Mouse (Mus musculus): ENCODE measurements around the gene Kcnab3. TPM values are rescaled to one million over a fixed set of nuclear protein-coding genes. Genes with fewer than 3 reads are reported as not detected.
"Not testable (repeated sequence)": the region's sequence is repeated elsewhere in the genome, so short reads cannot be mapped to it uniquely, and the experiment has no call there.

The Kcnab3 gene
- polyA plus RNA-seq, 1 experiment: 0.43 TPM

DNA sequence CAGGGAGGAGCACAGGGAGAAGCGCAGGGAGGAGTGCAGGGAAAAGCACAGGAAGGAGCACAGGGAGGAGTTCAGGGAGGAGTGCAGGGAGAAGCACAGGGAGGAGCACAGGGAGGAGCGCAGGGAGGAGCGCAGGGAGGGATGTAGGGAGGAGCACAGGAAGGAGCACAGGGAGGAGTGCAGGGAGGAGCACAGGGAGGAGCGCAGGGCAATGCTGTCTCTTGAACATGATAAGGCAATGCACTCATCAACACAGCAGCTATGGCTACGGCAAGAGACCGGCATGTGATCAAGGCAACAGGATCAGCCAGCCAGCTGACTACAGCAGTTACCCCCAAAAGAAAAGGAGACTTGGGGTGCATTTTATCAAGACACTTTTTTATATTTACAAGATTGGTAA is 9.7 kb upstream of the Kcnab3 start:
- H3K4me3 ChIP-seq (ENCODE audit: insufficient read depth, low read length): no peak overlapping the region
- TF ChIP-seq CTCF (IDR thresholded peaks at IDR 0.05; ENCODE audit: low read depth, low read length) (no peak), POLR2A (IDR thresholded peaks at IDR 0.05; ENCODE audit: borderline replicate concordance, low read depth, low read length) (no peak)
- H3K4me1 ChIP-seq (ENCODE audit: control insufficient read depth, insufficient read depth, low read length): no peaks in the 10 kb centered on the region
- H3K27ac ChIP-seq (ENCODE audit: insufficient read depth, low read depth, low read length): no peak overlapping the region

DNA sequence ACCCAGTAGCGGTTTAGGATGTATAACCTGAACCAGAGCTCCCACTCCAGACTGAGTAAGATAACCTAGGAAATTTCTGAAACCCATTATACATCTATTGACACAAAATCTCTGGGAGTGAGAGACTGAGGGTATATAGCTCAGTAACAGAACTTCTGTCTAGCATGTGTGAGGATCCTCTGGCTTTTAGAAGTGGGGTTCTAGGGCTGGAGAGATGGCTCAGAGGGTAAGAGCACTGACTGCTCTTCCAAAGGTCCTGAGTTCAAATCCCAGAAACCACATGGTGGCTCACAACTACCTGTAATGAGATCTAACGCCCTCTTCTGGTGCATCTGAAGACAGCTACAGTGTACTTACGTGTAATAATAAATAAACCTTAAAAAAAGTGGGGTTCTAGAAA is 8.1 kb upstream of the Kcnab3 start:
- H3K4me1 ChIP-seq (ENCODE audit: control insufficient read depth, insufficient read depth, low read length): not testable (repeated sequence)

DNA sequence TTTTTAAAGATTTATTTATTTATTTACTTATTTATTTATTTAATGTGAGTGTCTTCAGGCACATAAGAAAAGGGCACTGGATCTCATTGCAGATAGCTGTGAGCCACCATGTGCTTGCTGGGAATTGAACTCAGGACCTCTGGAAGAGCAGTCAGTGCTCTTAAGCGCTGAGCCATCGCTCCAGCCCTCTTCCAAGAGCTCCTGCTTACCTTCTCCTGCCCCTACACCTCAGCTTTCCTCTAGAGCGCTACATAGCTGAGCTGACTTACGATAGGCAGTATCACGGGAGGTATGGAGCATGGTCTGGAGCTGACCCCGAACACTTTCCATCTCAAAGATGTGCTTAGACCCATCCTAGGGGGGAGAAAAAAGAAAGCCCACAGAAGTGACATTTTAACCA is 4.5 kb upstream of the Kcnab3 start:
- Histone ChIP-seq H3K4me1 (ENCODE audit: control insufficient read depth, insufficient read depth, low read length) (peaks cover 14% of the 10 kb centered on the region), H3K27ac (ENCODE audit: insufficient read depth, low read depth, low read length) (no peak overlapping the region), H3K4me3 (ENCODE audit: insufficient read depth, low read length) (no peak overlapping the region)
- TF ChIP-seq POLR2A (IDR thresholded peaks at IDR 0.05; ENCODE audit: borderline replicate concordance, low read depth, low read length) (no peak), CTCF (IDR thresholded peaks at IDR 0.05; ENCODE audit: low read depth, low read length) (no peak)

More for the DNA sequence above, 8.1 kb upstream of the Kcnab3 start:
- H3K27ac ChIP-seq (ENCODE audit: insufficient read depth, low read depth, low read length); H3K4me3 ChIP-seq (ENCODE audit: insufficient read depth, low read length): not testable (repeated sequence)

DNA sequence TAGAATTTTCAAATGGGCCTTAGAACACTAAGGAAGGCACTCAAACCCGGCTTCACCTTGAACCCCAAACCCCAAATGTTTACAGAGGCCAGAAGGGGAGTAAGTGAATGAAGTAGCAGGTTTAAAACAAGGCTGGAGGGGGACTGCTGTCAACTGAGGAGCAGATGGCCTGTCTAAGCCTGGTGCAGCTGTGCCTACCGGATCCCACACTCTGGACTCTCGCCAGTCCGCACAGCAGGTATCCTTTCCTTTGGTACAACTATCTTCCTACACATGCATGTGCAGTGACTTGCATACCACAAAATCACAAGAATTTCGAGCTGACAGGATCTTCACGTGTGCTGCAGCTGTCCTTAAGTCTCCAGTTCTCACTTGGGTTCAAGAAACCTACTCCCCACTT is 4.0 kb upstream of the Kcnab3 start:
- H3K4me1 ChIP-seq (ENCODE audit: control insufficient read depth, insufficient read depth, low read length): peaks cover 14% of the 10 kb centered on the region
- H3K4me3 ChIP-seq (ENCODE audit: insufficient read depth, low read length): no peak overlapping the region
- TF ChIP-seq POLR2A (IDR thresholded peaks at IDR 0.05; ENCODE audit: borderline replicate concordance, low read depth, low read length) (no peak), CTCF (IDR thresholded peaks at IDR 0.05; ENCODE audit: low read depth, low read length) (no peak)
- H3K27ac ChIP-seq (ENCODE audit: insufficient read depth, low read depth, low read length): no peak overlapping the region

DNA sequence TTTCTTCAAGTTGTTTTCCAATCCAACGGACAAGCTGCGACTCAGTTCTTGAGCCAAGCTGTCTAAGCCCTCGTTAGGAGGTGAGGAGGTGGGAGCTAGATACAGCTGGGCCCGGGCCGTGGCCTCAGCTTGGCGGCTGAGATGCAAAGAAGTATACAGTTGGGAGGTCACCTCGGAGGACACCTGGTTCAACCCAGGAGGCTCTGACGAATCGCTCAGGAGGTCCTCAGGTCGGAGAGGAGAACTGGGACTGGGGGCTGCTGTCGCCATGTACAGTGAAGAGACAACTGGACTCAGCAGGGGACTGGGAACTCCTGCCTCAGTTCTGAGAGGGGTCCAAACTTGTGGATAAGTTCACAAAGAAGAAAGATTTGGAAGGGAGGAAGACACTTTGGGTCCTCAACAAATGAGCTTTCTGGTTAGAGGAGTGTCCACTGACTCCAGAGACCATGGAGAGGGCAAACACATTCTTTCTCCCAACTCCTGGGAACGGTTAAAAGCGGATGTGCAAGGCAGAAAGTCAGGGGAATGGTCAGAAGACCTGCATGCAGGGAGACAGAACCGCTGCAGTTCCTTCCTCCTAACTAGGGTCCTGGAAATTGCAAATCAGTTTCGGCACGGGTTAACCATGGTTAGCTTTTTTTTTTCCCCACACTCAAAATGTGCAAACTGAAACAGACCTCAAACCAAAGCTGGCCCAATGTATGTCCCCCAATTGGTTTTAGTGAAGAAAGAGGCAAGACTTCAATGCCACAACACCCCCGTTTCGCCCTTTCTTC is 3.2 kb upstream of the Kcnab3 start:
- TF ChIP-seq POLR2A (IDR thresholded peaks at IDR 0.05; ENCODE audit: borderline replicate concordance, low read depth, low read length) (no peak), CTCF (IDR thresholded peaks at IDR 0.05; ENCODE audit: low read depth, low read length) (no peak)
- H3K27ac ChIP-seq (ENCODE audit: insufficient read depth, low read depth, low read length): peak overlapping the region; percentile 64
- H3K4me3 ChIP-seq (ENCODE audit: insufficient read depth, low read length): peak overlapping the region; percentile 68
- peaks cover 14% of the 10 kb centered on the region for H3K4me1 ChIP-seq (ENCODE audit: control insufficient read depth, insufficient read depth, low read length)

DNA sequence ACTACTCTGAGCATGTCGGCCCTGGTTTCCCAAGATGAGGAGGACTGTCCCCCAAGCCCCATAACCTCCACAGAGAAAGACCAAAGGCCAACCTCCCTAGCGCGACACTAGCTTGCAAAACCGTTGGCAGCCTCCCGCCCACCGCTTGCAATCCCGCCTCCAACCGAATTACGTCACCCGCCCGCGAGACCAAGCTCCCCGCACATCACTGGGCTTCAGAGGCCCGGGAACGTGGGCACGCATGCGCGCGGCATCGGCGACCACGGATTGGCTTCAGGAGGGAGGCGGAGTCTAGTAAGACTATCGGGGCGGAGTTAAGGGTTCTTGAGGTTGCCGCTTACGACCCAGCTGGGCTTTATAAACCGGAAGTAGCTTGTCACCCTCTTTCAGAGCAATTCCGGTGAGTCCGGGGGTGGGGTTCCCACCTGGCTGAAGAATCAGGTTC is 2.4 kb upstream of the Kcnab3 start, which contains the start of the genes Cntrob and Trappc1:
Gene Cntrob, minus strand, starts transcription at position 109 of the 445 bp plus-strand sequence.
Gene Trappc1, plus strand, starts transcription at position 314 of the 445 bp plus-strand sequence.
- Histone ChIP-seq H3K27ac (ENCODE audit: insufficient read depth, low read depth, low read length) (peak within 1 kb of the TSS; percentile 64), H3K4me3 (ENCODE audit: insufficient read depth, low read length) (peak within 1 kb of the TSS; percentile 68), H3K4me1 (ENCODE audit: control insufficient read depth, insufficient read depth, low read length) (peaks cover 14% of the 10 kb centered on the region)
- TF ChIP-seq CTCF (IDR thresholded peaks at IDR 0.05; ENCODE audit: low read depth, low read length) (no peak), POLR2A (IDR thresholded peaks at IDR 0.05; ENCODE audit: borderline replicate concordance, low read depth, low read length) (0 out of 2 replicates have a peak, but pooled peaks have one; percentile 54)

DNA sequence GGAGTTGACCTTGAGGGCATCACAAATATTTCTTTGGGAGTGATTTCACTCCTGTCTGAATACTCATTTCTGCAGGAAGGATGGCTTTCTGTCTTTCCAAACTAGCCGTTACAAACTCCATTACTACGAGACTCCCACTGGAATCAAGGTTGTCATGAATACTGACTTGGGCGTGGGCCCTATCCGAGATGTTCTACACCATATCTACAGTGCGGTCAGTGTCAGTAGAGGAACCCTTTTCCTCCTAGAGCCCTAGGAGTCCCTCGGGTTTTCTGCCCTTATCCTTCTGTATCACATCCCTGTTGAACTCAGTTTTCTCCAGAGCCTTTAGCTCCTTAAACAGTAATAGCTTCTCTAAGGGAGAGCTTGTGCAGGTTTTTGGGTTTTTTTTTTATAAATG is 1.3 kb upstream of the Kcnab3 start:
- TF ChIP-seq CTCF (IDR thresholded peaks at IDR 0.05; ENCODE audit: low read depth, low read length) (no peak), POLR2A (IDR thresholded peaks at IDR 0.05; ENCODE audit: borderline replicate concordance, low read depth, low read length) (no peak)
- H3K4me1 ChIP-seq (ENCODE audit: control insufficient read depth, insufficient read depth, low read length): peaks cover 14% of the 10 kb centered on the region
- H3K27ac ChIP-seq (ENCODE audit: insufficient read depth, low read depth, low read length): no peak overlapping the region
- peak overlapping the region; percentile 64 for H3K4me3 ChIP-seq (ENCODE audit: insufficient read depth, low read length)

DNA sequence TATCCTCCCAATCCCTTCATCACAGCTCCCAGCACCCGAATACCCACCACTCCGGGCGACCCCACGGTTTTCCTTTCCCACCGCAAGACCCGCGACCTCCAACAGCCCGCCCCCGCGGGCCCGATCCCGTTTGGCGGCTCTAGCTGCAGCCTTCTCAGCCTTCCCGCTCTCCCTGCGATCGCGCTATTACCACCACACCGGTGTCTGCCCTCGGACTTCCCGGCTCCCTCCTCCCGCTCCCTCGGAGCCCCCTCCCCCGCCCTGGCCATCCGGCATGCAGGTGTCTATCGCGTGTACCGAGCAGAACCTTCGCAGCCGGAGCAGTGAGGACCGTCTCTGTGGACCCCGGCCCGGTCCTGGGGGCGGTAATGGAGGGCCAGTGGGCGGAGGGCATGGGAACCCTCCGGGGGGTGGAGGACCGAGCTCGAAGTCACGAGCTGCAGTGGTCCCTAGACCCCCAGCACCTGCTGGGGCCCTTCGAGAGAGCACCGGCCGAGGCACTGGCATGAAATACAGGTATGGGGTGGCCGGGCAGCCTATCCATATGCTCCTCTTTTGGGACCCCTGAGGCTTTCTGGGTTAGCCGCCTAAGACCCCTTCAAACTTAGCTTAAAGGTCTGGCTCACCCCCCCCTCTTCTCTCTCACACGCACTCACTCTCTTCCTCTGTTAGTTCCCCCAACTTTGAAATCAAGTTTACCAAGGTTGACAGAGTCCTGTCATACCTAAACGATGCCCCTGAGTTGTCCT is 524 bp downstream of the Kcnab3 start:
- peaks cover 14% of the 10 kb centered on the region for H3K4me1 ChIP-seq (ENCODE audit: control insufficient read depth, insufficient read depth, low read length)
- H3K4me3 ChIP-seq (ENCODE audit: insufficient read depth, low read length): peak overlapping the region; percentile 52
- H3K27ac ChIP-seq (ENCODE audit: insufficient read depth, low read depth, low read length): no peak overlapping the region
- TF ChIP-seq POLR2A (IDR thresholded peaks at IDR 0.05; ENCODE audit: borderline replicate concordance, low read depth, low read length) (no peak), CTCF (IDR thresholded peaks at IDR 0.05; ENCODE audit: low read depth, low read length) (no peak)

DNA sequence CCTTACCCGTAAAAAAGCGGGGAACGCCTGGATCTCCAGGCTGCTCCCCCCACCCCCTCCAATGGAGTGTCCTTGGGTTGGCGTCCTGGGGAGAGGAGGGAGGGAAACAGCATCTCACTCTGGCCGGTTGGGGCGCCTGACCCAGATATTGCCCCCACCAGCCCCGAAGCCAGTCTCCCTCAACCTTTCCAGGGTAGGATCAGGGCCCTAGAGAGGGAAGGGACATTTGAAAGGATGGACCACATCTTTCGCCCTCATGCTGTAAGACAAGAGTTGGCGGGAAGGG is 1.0 kb downstream of the Kcnab3 start:
- Histone ChIP-seq H3K4me3 (ENCODE audit: insufficient read depth, low read length) (no peak overlapping the region), H3K4me1 (ENCODE audit: control insufficient read depth, insufficient read depth, low read length) (peaks cover 16% of the 10 kb centered on the region), H3K27ac (ENCODE audit: insufficient read depth, low read depth, low read length) (no peak overlapping the region)
- no peak for TF ChIP-seq CTCF (IDR thresholded peaks at IDR 0.05; ENCODE audit: low read depth, low read length)
- TF ChIP-seq POLR2A (IDR thresholded peaks at IDR 0.05; ENCODE audit: borderline replicate concordance, low read depth, low read length): no peak

DNA sequence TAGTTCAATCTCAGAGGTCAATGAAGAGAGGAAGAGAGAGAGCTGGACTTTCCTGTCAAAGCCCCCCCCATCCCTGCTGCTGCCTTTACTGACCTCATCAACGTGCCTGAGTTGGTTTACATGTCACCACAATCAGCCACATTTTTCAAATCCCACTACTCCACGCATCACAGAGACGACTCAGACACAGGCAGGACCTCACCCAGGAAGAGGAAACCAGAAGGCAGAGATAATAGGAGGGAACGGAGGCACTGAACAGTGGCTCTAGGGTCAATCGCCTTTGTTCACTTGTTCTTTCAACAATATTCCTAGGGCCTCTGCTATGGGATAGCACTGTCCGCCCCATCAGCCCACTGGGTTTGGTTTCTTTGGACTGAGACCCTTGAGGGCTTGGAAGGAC is 1.6 kb downstream of the Kcnab3 start:
- Histone ChIP-seq H3K27ac (ENCODE audit: insufficient read depth, low read depth, low read length) (no peak overlapping the region), H3K4me1 (ENCODE audit: control insufficient read depth, insufficient read depth, low read length) (peaks cover 19% of the 10 kb centered on the region), H3K4me3 (ENCODE audit: insufficient read depth, low read length) (no peak overlapping the region)
- TF ChIP-seq CTCF (IDR thresholded peaks at IDR 0.05; ENCODE audit: low read depth, low read length) (no peak), POLR2A (IDR thresholded peaks at IDR 0.05; ENCODE audit: borderline replicate concordance, low read depth, low read length) (no peak)

Measured in bone marrow macrophage, adult 2 months (primary cell).